Mouse (Mus musculus): ENCODE results near the gene Susd1.
A peak's percentile ranks its signal among the peaks of the same experiment; 100 is the strongest.

Susd1 gene

DNA sequence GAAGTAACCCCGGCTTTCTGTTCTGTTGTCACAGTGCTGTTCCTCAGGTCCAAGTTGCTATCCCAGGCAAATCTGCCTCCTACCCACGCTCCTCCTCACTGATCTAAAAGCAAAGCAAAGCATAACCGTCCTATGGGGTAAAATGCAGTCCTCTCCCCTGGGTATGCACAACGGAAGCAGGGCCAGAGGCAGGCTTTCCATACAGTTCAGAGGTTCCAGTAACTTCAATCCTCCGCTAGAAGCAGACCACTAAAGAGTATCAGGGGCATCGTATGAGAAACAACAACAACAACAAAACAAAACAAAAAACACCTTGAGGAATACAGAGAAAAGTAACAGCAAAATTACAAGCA is 100.9 kb downstream of the Susd1 start:
- no peak for DNase-seq

DNA sequence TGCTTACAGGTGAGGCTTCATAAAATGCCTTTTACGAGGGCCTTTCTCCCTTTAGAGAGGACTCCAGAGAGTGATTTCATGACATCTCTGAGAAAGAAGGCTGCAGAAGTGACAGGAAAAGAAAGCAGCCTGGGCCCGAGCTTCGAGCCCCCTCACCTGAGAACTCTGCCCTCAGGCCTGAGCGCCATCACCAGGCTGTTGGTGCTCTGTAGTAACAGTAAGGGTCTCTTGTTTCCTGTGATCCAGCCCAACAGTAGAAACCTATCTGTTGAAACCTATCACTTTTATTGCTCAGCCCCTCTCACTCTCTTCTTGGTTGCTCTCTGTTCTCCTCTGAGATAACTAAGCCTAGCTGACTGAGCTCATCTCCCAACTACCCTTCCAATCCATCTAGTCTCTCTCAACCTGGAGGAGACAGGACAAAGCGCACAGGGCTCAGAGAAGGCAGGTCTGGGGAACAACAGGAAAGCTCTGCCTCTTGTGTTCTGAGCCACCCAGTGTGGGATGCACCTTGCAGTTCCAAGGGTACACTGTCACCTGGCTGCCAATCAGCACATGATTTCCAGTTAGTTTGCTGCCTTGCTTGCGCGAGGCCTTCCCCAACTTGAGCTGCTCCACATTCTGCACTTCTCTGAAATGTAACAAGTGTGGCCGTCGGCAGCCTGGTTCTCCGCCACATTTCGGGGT is 101.4 kb downstream of the Susd1 start:
- no peak for DNase-seq

DNA sequence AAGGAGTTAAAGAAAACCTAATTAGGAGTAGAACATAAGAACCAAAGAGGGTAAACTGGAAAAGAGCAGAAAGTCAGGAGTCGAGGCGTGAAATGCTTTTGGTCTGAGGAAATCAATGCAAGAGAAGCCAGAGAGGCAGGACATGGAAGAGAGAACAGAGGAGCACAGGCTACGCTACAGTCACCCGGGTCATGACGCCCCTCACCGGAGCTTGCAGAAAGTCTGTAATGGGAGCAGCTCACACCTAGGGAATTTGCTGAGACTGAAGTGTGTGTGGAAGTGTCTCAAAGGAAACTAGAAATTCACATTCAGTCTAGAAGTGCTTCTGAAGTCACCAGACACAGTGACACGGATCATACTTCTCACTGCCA is 102.0 kb downstream of the Susd1 start:
- DNase-seq: no peak

DNA sequence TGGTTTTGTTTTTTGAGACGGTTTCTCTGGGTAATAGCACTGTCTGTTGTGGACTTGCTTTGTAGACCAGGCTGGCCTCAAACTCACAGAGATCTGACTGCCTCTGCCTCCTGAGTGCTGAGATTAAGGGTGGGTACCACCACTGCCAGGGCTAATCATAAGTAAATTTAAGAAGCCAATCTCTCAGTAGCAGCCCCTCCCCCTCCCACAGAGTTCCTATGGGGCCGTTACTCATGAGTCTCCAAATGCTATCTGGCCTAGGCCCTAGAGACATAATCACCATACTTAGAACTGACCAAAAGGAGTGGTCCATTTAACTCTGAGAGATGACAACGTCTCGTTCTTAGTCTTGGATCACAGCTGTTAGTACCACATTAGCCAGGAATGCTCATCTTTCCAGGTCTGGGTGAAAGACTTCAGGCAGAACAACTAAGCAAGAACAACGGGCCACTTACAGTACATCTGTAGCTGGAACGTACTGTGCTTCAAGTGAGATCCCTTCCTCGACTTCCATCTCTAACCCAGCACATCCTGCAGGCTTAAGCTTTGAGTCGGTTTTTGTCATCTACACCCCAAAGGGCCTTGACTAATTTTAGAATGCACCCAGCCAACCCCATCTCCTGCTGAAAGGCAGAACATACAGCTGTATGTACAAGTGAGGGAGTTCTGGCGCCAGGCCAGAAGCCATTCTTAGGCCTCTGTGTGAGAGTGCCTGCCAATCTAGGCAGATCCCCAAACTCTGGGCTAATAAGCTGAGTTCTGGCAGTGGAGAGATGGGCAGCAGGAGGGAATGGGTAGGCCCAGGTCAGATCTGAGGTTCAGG is 102.6 kb downstream of the Susd1 start:
- peak; percentile 55 for DNase-seq

DNA sequence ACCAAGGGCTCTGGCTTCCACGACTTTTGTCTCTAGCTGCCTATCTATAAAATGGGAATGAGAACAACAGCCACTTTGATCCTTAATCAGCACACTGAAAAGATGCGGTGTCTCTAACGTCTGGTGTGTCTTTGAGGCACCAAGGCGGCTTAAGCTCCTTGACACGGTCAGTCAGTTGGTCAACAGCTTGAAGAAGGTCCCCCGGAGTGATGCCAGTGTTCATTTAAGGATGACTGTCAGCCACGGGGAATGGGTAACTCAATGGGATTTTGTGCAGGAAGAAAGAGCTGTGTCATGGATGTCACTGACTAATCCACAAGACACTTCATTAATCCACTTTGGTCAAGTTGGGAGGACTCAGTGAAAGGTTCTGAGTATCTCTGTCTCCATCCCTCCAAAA is 103.3 kb downstream of the Susd1 start:
- DNase-seq: no peak

DNA sequence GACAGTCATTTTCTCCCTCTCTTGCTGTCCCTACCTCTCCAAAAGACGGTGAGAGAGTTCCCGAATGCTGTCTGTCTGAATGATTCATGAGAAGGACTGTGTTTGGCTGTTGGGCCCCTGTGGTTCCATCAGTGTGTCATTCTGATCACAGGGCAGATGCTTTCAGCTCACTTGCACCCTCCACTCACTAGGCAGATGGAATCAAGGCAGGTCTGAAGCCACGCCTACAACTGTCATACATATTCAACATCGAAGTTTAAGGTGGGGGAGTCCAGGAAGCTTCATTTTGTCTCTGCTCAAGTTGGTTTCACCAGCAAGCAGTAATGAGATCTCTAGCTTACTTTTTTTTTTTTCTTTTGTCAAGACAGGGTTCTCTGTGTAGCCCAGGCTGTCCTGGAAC is 104.2 kb downstream of the Susd1 start:
- DNase-seq: no peak

DNA sequence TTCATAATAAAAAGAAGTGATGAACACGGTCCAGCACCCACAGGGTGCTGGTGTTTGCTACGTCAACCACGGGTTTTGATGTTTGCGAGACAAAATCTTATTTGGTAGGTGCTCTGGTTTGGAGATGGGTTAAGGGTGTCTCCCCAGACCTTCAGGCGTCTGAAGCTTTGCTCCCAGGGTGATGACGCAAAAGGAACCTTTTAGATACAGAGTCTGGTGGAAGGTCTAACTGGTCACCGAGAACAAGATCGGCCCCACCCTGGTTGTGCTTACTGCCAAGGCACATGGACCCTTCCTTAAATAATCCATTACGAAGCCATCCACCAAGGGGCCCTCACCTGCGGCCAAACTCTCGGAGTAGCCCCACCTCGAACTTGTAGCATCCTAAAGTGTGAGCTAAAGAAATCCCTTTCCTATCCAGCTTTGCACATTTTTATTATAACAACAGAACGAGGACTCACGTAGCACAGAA is 105.0 kb downstream of the Susd1 start:
- DNase-seq: no peak

DNA sequence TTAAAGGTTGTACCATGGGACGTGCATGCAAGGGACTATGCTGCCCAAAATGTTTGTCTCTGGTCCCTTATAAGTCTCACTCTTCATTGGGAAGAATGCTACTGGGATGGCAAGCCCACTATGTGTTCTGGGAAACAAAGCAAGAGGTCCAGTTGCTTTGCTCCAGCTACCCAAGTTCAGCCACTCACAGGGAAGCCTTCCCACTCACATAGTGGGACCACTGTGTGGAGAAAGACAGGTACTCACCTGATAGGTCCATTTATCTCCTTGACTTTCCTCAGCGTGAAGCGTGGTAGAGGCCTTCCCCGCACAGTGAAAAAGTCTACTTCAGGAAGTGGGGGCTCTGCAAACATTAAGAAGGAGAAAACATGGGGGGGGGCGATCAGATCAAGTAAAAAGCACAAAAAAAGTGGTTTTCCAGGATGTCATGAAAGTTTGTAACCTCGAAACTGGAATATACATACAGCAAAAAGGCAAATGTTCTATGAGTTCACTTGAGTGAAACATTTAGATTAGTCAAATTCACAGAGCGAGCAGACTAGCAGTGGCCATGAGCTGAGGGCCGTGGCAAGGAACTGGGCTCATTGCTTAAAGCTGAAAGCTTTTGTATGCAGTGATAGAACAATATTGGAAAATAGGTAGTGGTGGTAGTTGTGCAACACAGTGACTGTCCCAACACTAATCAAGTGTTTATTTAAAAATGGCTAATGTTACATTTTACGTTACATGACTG is 105.6 kb downstream of the Susd1 start:
- DNase-seq: no peak

DNA sequence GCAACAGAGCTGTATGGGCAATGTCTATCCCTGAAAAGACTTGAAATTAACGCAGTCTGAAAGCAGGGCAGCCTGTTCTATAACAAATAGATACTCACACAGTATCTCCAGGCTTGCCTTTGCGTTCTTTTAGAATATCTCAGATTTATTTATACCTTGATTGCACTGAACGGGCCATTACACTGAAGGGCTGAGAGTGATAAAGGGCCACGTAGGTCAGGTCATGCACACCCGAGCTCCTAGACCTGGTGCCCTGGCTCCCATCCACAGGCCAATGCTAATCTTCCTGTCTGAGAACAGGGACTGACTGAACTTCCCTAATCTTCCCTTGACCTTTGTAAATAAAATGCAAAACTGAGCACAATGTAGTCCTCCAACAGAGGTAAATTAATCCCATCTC is 106.3 kb downstream of the Susd1 start:
- DNase-seq: no peak

DNA sequence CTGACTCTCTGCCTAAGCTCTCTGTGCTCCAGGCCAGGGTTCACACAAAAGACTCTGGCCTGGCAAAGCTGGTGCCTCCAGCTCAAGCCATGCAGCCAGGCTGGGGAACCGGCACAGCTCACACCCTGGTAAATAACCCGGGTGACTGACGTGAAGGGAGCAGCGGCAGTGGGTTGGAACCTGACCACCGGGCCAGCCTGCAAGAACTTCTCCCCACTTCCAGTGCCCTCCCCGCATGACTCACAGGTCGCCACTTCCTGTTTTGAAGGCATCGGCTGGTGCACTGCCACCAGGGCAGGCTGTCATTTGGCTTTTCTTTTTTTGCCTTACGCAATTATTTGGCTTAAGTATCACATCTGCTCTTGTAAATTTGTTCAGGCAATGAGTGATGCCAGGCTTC is 106.8 kb downstream of the Susd1 start:
- peak; percentile 88 for DNase-seq

DNA sequence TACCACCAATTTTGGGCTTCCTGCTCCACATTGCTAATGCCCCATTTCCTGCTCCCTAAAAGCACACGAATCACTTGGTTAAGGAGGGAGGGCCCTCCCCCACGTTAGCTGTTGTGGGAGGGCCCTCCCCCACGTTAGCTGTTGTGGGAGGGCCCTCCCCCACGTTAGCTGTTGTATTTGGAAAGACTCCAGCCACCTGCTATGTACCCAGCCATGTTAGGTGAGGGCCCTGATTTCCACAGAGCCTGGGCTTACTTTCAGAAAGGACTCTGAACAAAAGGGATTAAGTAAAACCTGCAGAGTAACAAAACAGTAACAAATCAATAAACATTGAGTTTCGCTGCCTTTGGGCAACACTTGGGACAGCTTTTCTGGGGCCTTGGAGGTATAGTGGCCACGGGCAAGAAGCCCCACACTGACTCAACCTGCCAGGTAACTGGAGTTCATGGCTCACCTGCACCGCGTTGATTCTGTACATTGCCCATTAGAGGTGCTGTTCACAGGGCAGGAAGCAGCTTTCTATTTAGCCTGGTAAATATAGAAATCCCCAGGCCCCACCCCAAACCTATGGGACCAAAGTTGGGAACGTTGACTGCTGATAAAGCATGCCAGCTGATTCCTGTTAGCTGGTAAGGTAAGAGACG is 107.3 kb downstream of the Susd1 start:
- DNase-seq: no peak

DNA sequence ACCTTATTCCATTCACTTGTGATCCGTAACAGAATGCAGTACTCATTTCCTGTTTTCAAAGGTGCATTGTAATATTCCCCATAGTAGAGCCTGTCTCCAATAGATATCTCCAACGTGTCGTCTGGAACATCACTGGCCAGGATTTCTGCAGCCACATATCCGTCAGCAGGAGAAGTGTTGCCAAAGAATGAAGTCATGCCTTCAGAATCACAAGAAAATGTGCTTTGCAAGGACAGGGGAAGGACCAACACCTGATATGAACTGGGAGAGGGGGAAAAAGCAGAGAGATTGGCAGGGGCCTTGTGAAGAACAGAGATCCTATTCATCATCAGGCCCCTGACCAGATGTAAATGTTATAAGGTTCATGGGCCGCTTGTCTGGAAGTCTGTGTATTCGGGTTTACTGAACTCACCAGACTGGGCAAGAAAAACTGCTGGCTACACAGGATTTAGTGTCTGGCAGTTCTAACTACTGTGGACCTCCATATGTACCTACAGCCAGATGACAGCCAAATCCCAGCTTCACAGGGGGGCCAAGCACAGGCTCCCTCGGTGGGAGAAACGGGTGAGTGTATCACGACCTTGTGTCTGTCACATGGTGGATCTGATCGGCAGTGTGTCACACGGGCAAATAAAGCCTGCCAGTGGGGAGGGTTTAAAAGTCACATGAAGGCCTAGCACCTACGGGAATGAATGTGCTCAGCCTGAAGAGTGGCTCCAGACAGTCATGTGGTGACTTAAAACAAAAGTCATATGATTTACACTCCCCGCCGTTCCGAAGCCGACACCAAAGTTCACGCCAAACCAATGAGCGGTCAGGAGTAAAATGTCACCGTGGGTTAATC is 108.8 kb downstream of the Susd1 start:
- DNase-seq: no peak

DNA sequence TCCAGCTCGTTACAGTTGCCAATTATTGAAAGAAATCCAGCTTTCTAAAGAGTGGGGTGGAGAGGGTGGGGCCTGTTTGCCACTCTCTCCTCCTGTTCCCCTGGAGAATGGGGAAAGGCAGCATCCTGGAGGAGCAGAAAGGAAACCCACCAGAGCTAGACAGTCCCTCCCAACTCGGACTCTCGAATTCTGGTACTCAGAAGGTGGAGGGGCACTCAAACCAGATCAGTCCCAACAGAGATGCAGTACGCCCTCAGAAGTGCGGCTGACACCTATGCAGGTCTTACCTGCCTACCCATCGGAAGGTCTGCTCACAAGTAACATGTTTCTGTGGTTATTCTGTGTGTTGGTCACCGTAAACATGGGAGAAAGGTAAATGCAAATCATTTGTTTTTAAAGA is 109.6 kb downstream of the Susd1 start:
- no peak for DNase-seq

DNA sequence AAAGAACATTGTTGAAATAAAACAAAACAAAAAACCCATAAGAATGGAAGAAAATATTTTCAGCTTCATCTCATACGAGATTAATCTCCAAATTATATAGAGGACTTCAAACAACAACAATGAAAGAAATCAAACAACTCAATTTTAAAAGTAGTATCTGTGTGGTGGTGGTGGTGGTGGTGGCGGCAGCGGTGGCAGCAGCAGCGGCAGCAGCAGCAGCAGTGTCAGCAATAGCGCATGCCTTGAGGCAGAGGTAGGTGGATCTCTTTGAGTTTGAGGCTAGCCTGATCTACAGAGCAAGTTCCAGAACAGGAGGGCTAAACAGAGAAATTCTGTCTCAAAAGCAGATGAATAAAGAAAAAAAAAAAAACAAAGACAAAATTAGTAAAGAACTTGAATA is 110.4 kb downstream of the Susd1 start:
- no peak for DNase-seq

DNA sequence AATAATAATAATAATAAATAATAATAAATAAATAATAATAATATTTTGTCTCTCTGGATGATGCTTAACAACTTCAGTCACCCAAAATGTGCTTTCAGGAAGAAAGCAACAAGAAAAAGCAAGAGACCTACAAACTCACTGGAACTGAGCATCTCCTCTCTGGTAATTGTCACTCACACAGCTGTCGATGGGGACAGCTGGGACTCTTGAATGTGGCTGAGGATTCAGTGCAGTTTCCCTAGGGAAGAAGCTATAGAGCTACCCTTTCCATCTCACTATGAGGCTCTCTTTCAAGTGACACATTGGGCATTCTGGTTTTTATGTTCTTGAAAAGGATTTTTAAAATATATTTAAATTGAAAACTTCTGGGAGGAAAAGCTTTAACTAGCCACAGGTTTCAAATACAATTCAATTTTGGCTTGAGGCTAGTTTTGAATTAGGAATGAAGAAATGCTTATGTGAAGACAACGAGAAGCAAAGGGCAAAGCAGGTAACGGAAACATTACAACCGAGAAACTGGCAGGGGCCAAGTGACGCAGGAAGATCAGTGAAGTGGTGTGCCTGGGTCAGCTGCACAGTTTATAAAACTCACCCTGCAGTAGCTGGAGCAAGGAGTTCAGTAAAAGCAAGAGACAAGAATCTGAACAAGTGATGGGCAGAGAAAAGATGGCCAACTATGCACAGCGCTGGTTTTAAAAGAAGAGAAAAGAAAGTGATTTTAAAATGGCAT is 112.2 kb downstream of the Susd1 start:
- no peak for DNase-seq

DNA sequence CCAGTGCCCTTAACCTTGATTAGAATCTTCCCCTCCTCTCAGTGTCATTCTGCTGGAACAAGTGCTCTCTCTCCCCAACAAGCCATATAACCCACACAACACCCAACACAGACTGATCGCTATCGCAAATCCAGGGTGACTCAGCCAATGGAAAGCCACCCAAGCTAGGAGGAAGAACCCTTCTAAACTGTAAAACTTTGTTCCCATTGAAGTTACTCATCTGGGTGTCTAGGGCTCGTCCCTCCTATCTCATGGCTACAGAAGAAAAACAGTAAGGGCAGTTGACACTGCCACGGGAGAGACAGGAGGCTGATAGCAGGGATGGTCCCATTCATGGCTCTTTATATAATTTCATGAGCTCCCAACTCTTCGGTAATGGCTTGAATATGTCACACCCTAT is 114.1 kb downstream of the Susd1 start:
- DNase-seq: no peak

DNA sequence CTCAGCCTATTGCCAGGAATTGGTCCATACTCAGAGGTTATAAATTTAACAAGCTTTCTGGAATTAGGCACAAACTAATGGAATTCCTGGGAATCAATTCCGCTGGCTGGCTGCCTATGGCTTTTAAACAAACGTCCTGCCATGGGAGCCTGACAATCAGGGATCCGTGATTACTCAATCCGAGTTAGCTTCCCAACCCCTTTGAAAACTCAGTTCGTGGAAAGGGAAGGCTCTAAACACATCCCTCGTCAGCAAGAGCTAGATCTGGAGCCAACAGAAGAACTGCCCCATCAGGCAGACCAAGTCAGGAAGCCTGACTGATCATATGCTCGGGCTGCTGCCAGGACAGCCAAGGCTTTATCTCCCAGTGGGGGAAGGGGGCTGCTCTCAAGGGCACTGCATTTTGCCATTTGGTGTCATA is 115.2 kb downstream of the Susd1 start:
- no peak for DNase-seq

DNA sequence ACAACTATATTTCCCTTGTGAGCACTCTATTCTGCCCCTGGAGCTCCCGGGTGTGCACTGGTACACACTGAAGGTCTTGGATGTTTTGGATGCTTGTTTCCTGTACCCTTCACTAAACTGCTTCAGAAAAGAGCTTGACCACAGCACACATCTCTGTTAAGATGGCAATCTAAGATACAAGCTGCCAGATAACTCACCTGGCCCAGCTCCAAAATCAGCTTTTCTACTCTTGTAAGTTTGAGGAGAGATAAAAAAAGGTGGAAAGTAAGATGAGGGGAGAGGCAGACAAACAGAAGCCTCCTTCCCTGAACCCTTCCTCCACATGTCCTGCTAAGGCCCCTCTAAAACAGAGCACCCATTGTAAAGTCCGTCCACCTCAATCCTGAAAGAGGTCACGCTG is 115.7 kb downstream of the Susd1 start:
- DNase-seq: no peak

DNA sequence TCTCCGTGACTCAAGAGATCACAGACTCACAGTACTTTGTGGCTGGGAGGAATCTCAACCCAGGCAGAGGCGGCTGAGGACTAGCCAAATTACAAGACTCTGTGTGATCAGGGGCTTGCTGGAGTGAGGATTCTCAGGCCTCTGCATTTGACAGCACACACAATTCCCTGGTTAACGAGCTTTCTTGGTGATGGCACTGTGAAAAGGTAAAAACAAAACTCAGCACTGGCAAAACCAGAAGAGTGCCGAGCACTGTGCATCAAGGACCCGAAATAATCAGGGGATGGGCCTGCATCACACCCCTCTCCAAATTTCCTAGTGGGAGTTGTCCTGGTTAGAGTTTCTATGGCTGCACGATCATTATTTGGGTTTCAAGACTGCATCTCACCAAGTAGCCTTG is 116.4 kb downstream of the Susd1 start:
- no peak for DNase-seq

DNA sequence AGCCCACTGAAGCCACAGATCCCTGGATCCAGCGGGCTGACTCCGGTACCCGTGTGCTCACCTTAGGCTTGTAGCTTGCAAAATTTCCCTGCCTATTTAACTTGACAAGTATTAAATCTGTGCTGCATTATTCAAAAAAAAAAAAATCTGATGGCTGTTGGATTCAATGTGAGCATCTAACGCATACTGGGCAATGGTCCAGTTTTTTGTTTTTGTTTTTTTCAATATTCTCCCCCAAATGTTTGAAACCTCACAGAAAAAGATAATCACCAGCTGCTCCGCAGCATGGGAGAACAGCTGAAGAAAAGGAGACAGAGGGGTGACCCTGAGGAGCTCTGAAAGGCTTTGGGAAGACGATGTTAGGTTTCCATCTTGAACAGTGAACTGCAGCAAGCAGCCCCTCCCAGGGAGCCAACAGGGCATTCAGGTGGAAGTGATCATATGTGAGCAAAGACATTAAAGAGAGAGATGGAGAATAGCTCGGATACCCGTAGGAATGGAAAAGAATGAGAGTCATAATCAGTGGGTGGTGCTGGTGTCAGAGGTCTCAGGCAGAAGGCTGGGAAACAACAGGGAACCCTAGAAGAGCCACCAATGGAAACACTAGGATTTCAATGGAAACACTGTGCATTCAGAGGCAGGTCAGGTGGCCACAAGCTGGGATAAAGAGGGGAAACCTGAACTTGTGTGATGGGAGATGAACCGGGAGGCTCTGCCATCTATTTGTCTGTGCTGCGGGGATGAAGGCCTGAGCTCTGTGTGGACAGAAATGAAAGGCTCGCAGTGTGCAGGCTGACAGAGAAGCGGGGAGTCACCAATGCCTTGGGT is 117.0 kb downstream of the Susd1 start:
- no peak for DNase-seq
